Mouse (Mus musculus) liver, embryonic 16.5 days (tissue): ENCODE data around the gene Ppm1n. TPM values are rescaled to one million over a fixed set of nuclear protein-coding genes. Genes with fewer than 3 reads are reported as not detected.

Source experiments
- ATAC-seq: fragments of 200-750 bp; cut with Nextera tagmentation; 2 replicates; pipeline ENCODE4 v1.8.0; 2017; ENCODE audit warnings: low read depth, mild to moderate bottlenecking, moderate number of reproducible peaks, moderate library complexity
- H3K27ac ChIP-seq: fragments of 300-500 bp; sonication (generic); 2 replicates; pipeline ENCODE4 v1.5.1; 2014; ENCODE audit warnings: mild to moderate bottlenecking, low read length
- H3K27me3 ChIP-seq: fragments of 300-500 bp; sonication (generic); 2 replicates; pipeline ENCODE4 v1.6.1; 2014; ENCODE audit warnings: low read depth, low read length, mixed read lengths; ENCODE audit not compliant: control insufficient read depth, insufficient read depth
- H3K36me3 ChIP-seq: fragments of 300-500 bp; sonication (generic); 2 replicates; pipeline ENCODE4 v1.6.1; 2014; ENCODE audit warnings: mild to moderate bottlenecking; ENCODE audit not compliant: control insufficient read depth, insufficient read depth
- H3K4me1 ChIP-seq: fragments of 300-500 bp; sonication (generic); 2 replicates; pipeline ENCODE4 v1.6.1; 2014; ENCODE audit warnings: low read depth, low read length, mixed read lengths; ENCODE audit not compliant: control insufficient read depth
- H3K4me2 ChIP-seq: fragments of 300-500 bp; sonication (generic); 2 replicates; pipeline ENCODE4 v1.6.1; 2014; ENCODE audit warnings: low read depth, low read length, mixed read lengths
- H3K4me3 ChIP-seq: fragments of 300-500 bp; sonication (generic); 2 replicates; pipeline ENCODE4 v1.5.1; 2014; ENCODE audit warnings: low read depth, mild to moderate bottlenecking, low read length
- H3K9ac ChIP-seq: fragments of 300-500 bp; sonication (generic); 2 replicates; pipeline ENCODE4 v1.6.1; 2014; ENCODE audit warnings: low read depth, low read length
- H3K9me3 ChIP-seq: fragments of 300-500 bp; sonication (generic); replicated peaks from 2 replicates; pipeline ENCODE4 v1.6.1; 2016; ENCODE audit warnings: low read length; ENCODE audit not compliant: control insufficient read depth
- WGBS: fragments of 180-500 bp; shearing (Covaris S2); extraction: QIAGEN DNeasy Blood & Tissue Kit; methylation state at CpG from one replicate; pipeline ENCODE4 v1.1.7; 2014; ENCODE audit not compliant: insufficient replicate concordance; 5-methylcytosine and 5-hydroxymethylcytosine counted together
- polyA plus RNA-seq: library from polyadenylated mRNA; unstranded; fragments of >200 nt; fragmentation: Nextera tagmentation; extraction: Ambion mirVana; gene quantifications from 2 replicates; pipeline ENCODE4 v1.2.1, GENCODE M21; 2015

The Ppm1n gene
- polyA plus RNA-seq, 1 experiment from 2014 or later = 0.11 TPM

- H3K27me3 ChIP-seq = peaks cover 41% of the 10 kb centered on the region
- peak overlapping the region; percentile 71 for H3K4me3 ChIP-seq
- H3K4me2 ChIP-seq = peak overlapping the region; percentile 99
- peaks cover 24% of the 10 kb centered on the region for H3K4me1 ChIP-seq
- H3K9ac ChIP-seq = peak overlapping the region; percentile 36; the same call in 1 of the 2 replicates
- no peaks in the 10 kb centered on the region for H3K36me3 ChIP-seq
- H3K9me3 ChIP-seq = no peaks in the 10 kb centered on the region
- H3K27ac ChIP-seq = no peak overlapping the region
- WGBS = under 1% methylated on average over 48 of the region's 48 CpGs
- no peak for ATAC-seq
Observed at GRCm38 (mm10) chr7:19309278-19309883, 29.5 kb upstream of the Ppm1n start.

DNA sequence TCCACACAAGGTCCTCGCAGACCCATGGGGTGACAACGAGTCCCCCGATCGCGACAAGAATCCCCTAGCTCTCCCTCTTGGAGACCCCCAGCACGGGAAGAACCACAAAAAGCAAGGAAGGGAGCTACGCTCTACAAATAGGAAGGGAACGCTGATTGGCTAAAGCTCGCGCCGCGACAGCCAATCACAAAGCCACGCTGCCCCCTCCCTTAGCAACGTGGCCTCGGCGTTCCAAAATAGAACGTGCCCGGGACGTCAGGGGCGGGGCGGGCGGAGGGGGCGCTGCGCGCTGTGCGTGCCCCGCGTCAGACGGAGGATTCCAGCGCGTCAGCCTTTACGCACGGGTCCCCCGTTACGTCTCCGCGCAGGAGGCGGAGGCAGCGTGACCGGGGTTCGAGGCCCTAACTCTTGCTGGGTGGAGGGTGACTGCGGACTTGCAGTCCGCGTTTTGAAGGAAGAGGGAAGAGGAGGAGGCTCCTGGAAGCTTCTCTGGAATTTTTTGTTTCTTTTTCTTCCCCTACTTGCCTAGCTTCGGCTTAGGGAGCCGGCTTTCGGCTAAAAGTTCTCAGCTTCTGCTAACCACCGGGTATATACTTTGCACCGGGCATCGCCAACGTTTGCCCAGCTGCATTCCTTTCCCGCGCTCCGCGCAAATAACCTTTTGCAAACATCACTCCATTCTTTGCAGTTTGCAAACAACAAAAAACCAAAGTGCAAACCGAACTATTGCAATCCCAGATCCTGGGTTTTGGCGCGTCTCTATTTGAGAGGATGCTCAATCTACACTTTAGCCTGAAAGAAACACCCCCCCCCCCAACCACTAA is 28.8 kb upstream of the Ppm1n start:
- no peaks in the 10 kb centered on the region for H3K9me3 ChIP-seq
- WGBS = under 1% methylated on average over 58 of the region's 58 CpGs
- peak overlapping the region; percentile 99 for H3K4me2 ChIP-seq
- H3K4me3 ChIP-seq = peak overlapping the region; percentile 71
- H3K27me3 ChIP-seq = peaks cover 47% of the 10 kb centered on the region
- ATAC-seq = peak; percentile 85
- H3K27ac ChIP-seq = peak overlapping the region; percentile 54; the same call in 1 of the 2 replicates
- H3K4me1 ChIP-seq = peaks cover 24% of the 10 kb centered on the region
- H3K9ac ChIP-seq = peak overlapping the region; percentile 66
- H3K36me3 ChIP-seq = no peaks in the 10 kb centered on the region

DNA sequence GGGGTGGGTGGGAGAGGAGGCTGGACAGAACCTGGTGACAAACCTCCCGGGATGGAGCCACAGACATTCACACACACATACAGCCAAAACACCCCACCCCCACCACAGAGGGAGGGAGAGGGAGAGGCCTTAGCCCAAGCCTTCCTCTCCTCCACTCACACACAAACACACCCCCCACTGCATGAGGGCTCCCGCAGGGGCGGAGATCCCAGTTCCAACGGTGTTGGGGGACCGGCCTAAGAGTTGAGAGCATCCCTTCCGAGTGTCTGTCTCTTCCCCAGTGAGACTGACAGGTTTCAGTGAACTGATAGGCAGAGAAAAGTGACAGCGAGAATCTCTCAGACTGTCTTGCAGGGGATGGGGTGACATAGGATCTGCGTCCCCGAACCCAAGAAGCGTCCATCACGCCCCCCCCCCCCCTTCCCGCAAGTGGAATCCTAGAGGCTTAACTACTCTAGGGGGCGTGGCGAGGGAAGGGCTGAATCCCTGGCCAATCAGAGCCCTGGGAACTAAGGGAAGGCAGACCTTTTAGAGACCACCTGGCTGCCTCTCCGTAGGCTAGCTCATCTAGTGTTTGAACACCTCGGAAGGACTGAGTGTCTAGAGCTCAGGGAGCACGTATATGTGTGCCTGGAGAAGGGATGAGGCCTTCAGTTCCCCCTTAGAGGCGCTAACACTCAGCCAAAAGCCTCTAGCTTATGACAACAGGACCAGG is 28.0 kb upstream of the Ppm1n start:
- Histone ChIP-seq H3K27ac (peak overlapping the region; percentile 54; the same call in 1 of the 2 replicates), H3K4me3 (peak overlapping the region; percentile 71), H3K36me3 (no peaks in the 10 kb centered on the region), H3K4me2 (peak overlapping the region; percentile 99), H3K9me3 (no peaks in the 10 kb centered on the region), H3K4me1 (peaks cover 24% of the 10 kb centered on the region), H3K9ac (peak overlapping the region; percentile 66), H3K27me3 (peaks cover 54% of the 10 kb centered on the region)
- WGBS = 2% methylated on average over 18 of the region's 18 CpGs
- ATAC-seq = peak; percentile 36

GRCm38 (mm10) chr7:19306819-19307738 is 27.2 kb upstream of the Ppm1n start:
- H3K4me2 ChIP-seq = no peak overlapping the region
- no peak overlapping the region for H3K4me3 ChIP-seq
- H3K9ac ChIP-seq = no peak overlapping the region
- H3K27ac ChIP-seq = no peak overlapping the region
- peaks cover 24% of the 10 kb centered on the region for H3K4me1 ChIP-seq
- H3K27me3 ChIP-seq = peaks cover 62% of the 10 kb centered on the region
- ATAC-seq = no peak
- 58% methylated on average over 25 of the region's 25 CpGs for WGBS
- H3K9me3 ChIP-seq = no peaks in the 10 kb centered on the region
- H3K36me3 ChIP-seq = no peaks in the 10 kb centered on the region

GRCm38 (mm10) chr7:19305796-19306765 is 26.2 kb upstream of the Ppm1n start:
- H3K36me3 ChIP-seq = no peaks in the 10 kb centered on the region
- H3K4me1 ChIP-seq = peaks cover 24% of the 10 kb centered on the region
- peaks cover 68% of the 10 kb centered on the region for H3K27me3 ChIP-seq
- H3K4me2 ChIP-seq = no peak overlapping the region
- H3K9me3 ChIP-seq = no peaks in the 10 kb centered on the region
- no peak overlapping the region for H3K27ac ChIP-seq
- WGBS = 38% methylated on average over 16 of the region's 16 CpGs
- no peak overlapping the region for H3K9ac ChIP-seq
- H3K4me3 ChIP-seq = no peak overlapping the region
- no peak for ATAC-seq

DNA sequence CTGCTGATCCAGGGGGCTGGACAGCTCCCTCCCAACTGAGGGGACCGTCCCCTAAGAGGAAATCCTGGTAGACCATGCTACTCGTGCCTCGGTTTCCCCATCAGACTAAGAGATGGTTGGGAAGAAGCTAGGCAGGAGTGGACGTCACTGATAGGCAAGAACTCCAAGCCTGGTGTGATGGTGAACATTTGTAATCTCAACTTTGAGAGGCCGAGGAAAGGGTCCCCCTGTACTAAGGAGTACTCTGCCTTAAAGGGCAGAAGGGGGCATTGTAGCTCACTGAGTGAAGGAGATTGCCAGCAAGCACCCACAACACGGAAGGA is 25.5 kb upstream of the Ppm1n start:
- 10% methylated on average over 6 of the region's 6 CpGs for WGBS
- Histone ChIP-seq H3K9ac (no peak overlapping the region), H3K9me3 (no peaks in the 10 kb centered on the region), H3K27ac (no peak overlapping the region), H3K36me3 (no peaks in the 10 kb centered on the region), H3K4me1 (peaks cover 21% of the 10 kb centered on the region), H3K4me3 (no peak overlapping the region), H3K4me2 (no peak overlapping the region), H3K27me3 (peaks cover 68% of the 10 kb centered on the region)
- no peak for ATAC-seq

GRCm38 (mm10) chr7:19304501-19305412 is 24.9 kb upstream of the Ppm1n start:
- H3K9me3 ChIP-seq = no peaks in the 10 kb centered on the region
- no peaks in the 10 kb centered on the region for H3K36me3 ChIP-seq
- H3K4me1 ChIP-seq = peaks cover 19% of the 10 kb centered on the region
- H3K27me3 ChIP-seq = peaks cover 68% of the 10 kb centered on the region
- H3K9ac ChIP-seq = 0 out of 2 replicates have a peak overlapping the region, but pooled peaks have one; percentile 18
- peak overlapping the region; percentile 42 for H3K4me2 ChIP-seq
- peak overlapping the region; percentile 32 for H3K4me3 ChIP-seq
- 1% methylated on average over 48 of the region's 48 CpGs for WGBS
- no peak for ATAC-seq
- no peak overlapping the region for H3K27ac ChIP-seq
